Comparison of ENCODE assay signal across 10 mouse cellular contexts in genomic region chr3:121483266-121484161, GRCm38 (mm10). TPM values are rescaled to one million over a fixed set of nuclear protein-coding genes. Genes with fewer than 3 reads are reported as not detected.
DNase-seq lines count a peak whose midpoint lies in the region; ATAC-seq and TF ChIP-seq lines count a peak whose summit lies in the region.
"Had no signal": no experiment of that assay in that cellular context is flagged by ENCODE, and none has a peak within 500 bp of the region (broad histone marks: within the 10 kb centered on the region; RNA-seq: fewer than 3 reads in every experiment).

No protein-coding gene starts in this region.

- H3K4me1 ChIP-seq in kidney, embryonic 14.5 days (ENCODE audit: control insufficient read depth, insufficient read depth, low read length), result 0 out of 2 replicates have a peak, but pooled peaks cover 19% of the 10 kb centered on the region
- H3K4me1 ChIP-seq in stomach, embryonic 14.5 days (ENCODE audit: control insufficient read depth, insufficient read depth, low read length), result peaks cover 6% of the 10 kb centered on the region; the same call in 1 of the 2 replicates
- H3K4me1 ChIP-seq in stomach, postnatal 0 days (replicated peaks; ENCODE audit: control insufficient read depth, insufficient read depth), result no peaks in the 10 kb centered on the region
- H3K4me1 ChIP-seq in hindbrain, postnatal 0 days (ENCODE audit: insufficient read depth, low read length), result no peaks in the 10 kb centered on the region
- H3K4me1 ChIP-seq in olfactory bulb, adult 2 months (ENCODE audit: control insufficient read depth, insufficient read depth, low read length), result peaks cover 41% of the 10 kb centered on the region

- H3K9ac ChIP-seq in kidney, embryonic 14.5 days (ENCODE audit: low read depth, low read length), result no peak overlapping the region; the same call in 1 of the 2 replicates
- 0 out of 2 replicates have a peak overlapping the region, but pooled peaks have one; percentile 3 for H3K9ac ChIP-seq in stomach, embryonic 14.5 days (replicated peaks; ENCODE audit: low read depth, low read length)
- H3K9ac ChIP-seq in stomach, postnatal 0 days (ENCODE audit: low read length), result no peak overlapping the region
- peak overlapping the region; percentile 35; the same call in 1 of the 2 replicates for H3K9ac ChIP-seq in hindbrain, postnatal 0 days (replicated peaks; ENCODE audit: low read length)

- no peak for TF ChIP-seq CTCF in stomach, postnatal 0 days (IDR thresholded peaks at IDR 0.05; ENCODE audit: low read depth)
- no peak for TF ChIP-seq CTCF in hindbrain, postnatal 0 days (IDR thresholded peaks at IDR 0.05; ENCODE audit: low read depth)
- no peak for TF ChIP-seq CTCF in olfactory bulb, adult 2 months (IDR thresholded peaks at IDR 0.05; ENCODE audit: insufficient read depth, low read depth, low read length)

- H3K4me3 ChIP-seq in kidney, embryonic 14.5 days (ENCODE audit: low read length), result no peak overlapping the region
- no peak overlapping the region for H3K4me3 ChIP-seq in stomach, embryonic 14.5 days (ENCODE audit: low read depth, low read length)
- H3K4me3 ChIP-seq in stomach, postnatal 0 days (ENCODE audit: low read depth, low read length), result no peak overlapping the region
- H3K4me3 ChIP-seq in hindbrain, postnatal 0 days (ENCODE audit: low read length), result no peak overlapping the region
- H3K4me3 ChIP-seq in olfactory bulb, adult 2 months (ENCODE audit: insufficient read depth, low read depth, low read length), result no peak overlapping the region

- TF ChIP-seq EP300 in stomach, postnatal 0 days (optimal IDR thresholded peaks at IDR 0.05), result no peak

- no peak for TF ChIP-seq POLR2A in olfactory bulb, adult 2 months (IDR thresholded peaks at IDR 0.05; ENCODE audit: insufficient read depth, low read depth, low read length)

- no peak for DNase-seq in kidney, adult 18-20 months
- DNase-seq in stomach, postnatal 0 days (ENCODE audit: low spot score), result no peak
- DNase-seq in hindbrain, postnatal 0 days (ENCODE audit: low spot score), result peak; percentile 31
- no peak for DNase-seq in layer of hippocampus, adult 9-10 months (ENCODE audit: low spot score)
- no peak for DNase-seq in kidney, postnatal 14 days
- DNase-seq: kidney, adult 8-10 months; thymus, postnatal 25 days had no signal

- no peaks in the 10 kb centered on the region for H3K27me3 ChIP-seq in kidney, embryonic 14.5 days (ENCODE audit: control insufficient read depth, insufficient read depth, low read length)
- no peaks in the 10 kb centered on the region for H3K27me3 ChIP-seq in stomach, embryonic 14.5 days (ENCODE audit: control insufficient read depth, insufficient read depth, low read length)
- no peaks in the 10 kb centered on the region for H3K27me3 ChIP-seq in stomach, postnatal 0 days (ENCODE audit: control insufficient read depth, insufficient read depth, low read length)
- H3K27me3 ChIP-seq in hindbrain, postnatal 0 days (ENCODE audit: insufficient read depth, low read length), result no peaks in the 10 kb centered on the region

- H3K27ac ChIP-seq in kidney, embryonic 14.5 days (ENCODE audit: low read depth, low read length), result no peak overlapping the region
- H3K27ac ChIP-seq in stomach, embryonic 14.5 days (ENCODE audit: low read length), result no peak overlapping the region
- H3K27ac ChIP-seq in stomach, postnatal 0 days (replicated peaks), result no peak overlapping the region
- H3K27ac ChIP-seq in hindbrain, postnatal 0 days, result no peak overlapping the region
- H3K27ac ChIP-seq in olfactory bulb, adult 2 months (ENCODE audit: insufficient read depth, low read depth, low read length), result peak overlapping the region; percentile 42; the same call in 1 of the 2 replicates

- H3K36me3 ChIP-seq in kidney, embryonic 14.5 days (ENCODE audit: control insufficient read depth, insufficient read depth, low read length), result no peaks in the 10 kb centered on the region
- H3K36me3 ChIP-seq in stomach, embryonic 14.5 days (ENCODE audit: control insufficient read depth, insufficient read depth, low read length), result no peaks in the 10 kb centered on the region
- H3K36me3 ChIP-seq in stomach, postnatal 0 days (ENCODE audit: control insufficient read depth, insufficient read depth, low read length), result no peaks in the 10 kb centered on the region
- no peaks in the 10 kb centered on the region for H3K36me3 ChIP-seq in hindbrain, postnatal 0 days (ENCODE audit: insufficient read depth, low read length)

- no peak; the same call in 1 of the 2 replicates for ATAC-seq in kidney, embryonic 14.5 days (ENCODE audit: low FRiP score, low TSS enrichment)
- ATAC-seq in stomach, embryonic 14.5 days (ENCODE audit: insufficient number of reproducible peaks, insufficient read depth, low FRiP score, low read depth), result no peak
- ATAC-seq in stomach, postnatal 0 days (ENCODE audit: low FRiP score, low TSS enrichment), result no peak
- ATAC-seq in hindbrain, postnatal 0 days, result peak; percentile 36

- WGBS in kidney, embryonic 14.5 days, result 22% methylated on average over 25 of the region's 25 CpGs
- 39% methylated on average over 25 of the region's 25 CpGs for WGBS in stomach, embryonic 14.5 days
- WGBS in stomach, postnatal 0 days, result 59% methylated on average over 25 of the region's 25 CpGs
- WGBS in hindbrain, postnatal 0 days, result 41% methylated on average over 25 of the region's 25 CpGs
- 56% methylated on average over 25 of the region's 25 CpGs for WGBS in olfactory bulb, adult 2 months

- H3K9me3 ChIP-seq in kidney, embryonic 14.5 days (ENCODE audit: control insufficient read depth, low read length), result no peaks in the 10 kb centered on the region
- no peaks in the 10 kb centered on the region for H3K9me3 ChIP-seq in stomach, embryonic 14.5 days (ENCODE audit: control insufficient read depth, low read depth, low read length)
- H3K9me3 ChIP-seq in stomach, postnatal 0 days (ENCODE audit: control insufficient read depth, low read length), result no peaks in the 10 kb centered on the region
- no peaks in the 10 kb centered on the region for H3K9me3 ChIP-seq in hindbrain, postnatal 0 days (ENCODE audit: low read length)

- H3K4me2 ChIP-seq in kidney, embryonic 14.5 days (replicated peaks; ENCODE audit: low read depth, low read length), result peak overlapping the region; percentile 19; the same call in 1 of the 2 replicates
- no peak overlapping the region for H3K4me2 ChIP-seq in stomach, embryonic 14.5 days (replicated peaks; ENCODE audit: low read depth, low read length)
- no peak overlapping the region for H3K4me2 ChIP-seq in stomach, postnatal 0 days (replicated peaks; ENCODE audit: low read depth)
- 0 out of 2 replicates have a peak overlapping the region, but pooled peaks have one; percentile 10 for H3K4me2 ChIP-seq in hindbrain, postnatal 0 days (ENCODE audit: low read depth, low read length)

RNA-seq across cellular contexts. Expression of gene Slc44a3, which starts 48.7 kb away (rescaled TPM):
- polyA plus RNA-seq in kidney, embryonic 14.5 days (2014; fragmentation: Nextera tagmentation; extraction: Ambion mirVana), result 5.6 and 9.0 TPM in 2 replicates
- polyA plus RNA-seq in stomach, embryonic 14.5 days (2014; fragmentation: Nextera tagmentation; extraction: Ambion mirVana), result 29.9 and 30.8 TPM in 2 replicates
- 42.7 and 44.8 TPM in 2 replicates for polyA plus RNA-seq in stomach, postnatal 0 days (2015; fragmentation: Nextera tagmentation; extraction: Ambion mirVana)
- total RNA-seq in hindbrain, postnatal 0 days (2014; rRNA removed), result 0.14 and 0.68 TPM in 2 replicates
- polyA plus RNA-seq in hindbrain, postnatal 0 days (2015; fragmentation: Nextera tagmentation; extraction: Ambion mirVana), result 0.51 and 0.96 TPM in 2 replicates
- not detected in 2 replicates for polyA plus RNA-seq in olfactory bulb, adult 2 months (2012; ENCODE audit: insufficient read depth, insufficient read length, low replicate concordance, missing spikeins)

RNA-seq across cellular contexts. Expression of gene Cnn3, which starts 57.2 kb away (rescaled TPM):
- polyA plus RNA-seq in kidney, embryonic 14.5 days (2014; fragmentation: Nextera tagmentation; extraction: Ambion mirVana), result 570 and 666 TPM in 2 replicates
- 679 and 695 TPM in 2 replicates for polyA plus RNA-seq in stomach, embryonic 14.5 days (2014; fragmentation: Nextera tagmentation; extraction: Ambion mirVana)
- polyA plus RNA-seq in stomach, postnatal 0 days (2015; fragmentation: Nextera tagmentation; extraction: Ambion mirVana), result 280 and 301 TPM in 2 replicates
- 180 and 194 TPM in 2 replicates for total RNA-seq in hindbrain, postnatal 0 days (2014; rRNA removed)
- 317 and 348 TPM in 2 replicates for polyA plus RNA-seq in hindbrain, postnatal 0 days (2015; fragmentation: Nextera tagmentation; extraction: Ambion mirVana)
- polyA plus RNA-seq in olfactory bulb, adult 2 months (2012; ENCODE audit: insufficient read depth, insufficient read length, low replicate concordance, missing spikeins), result not detected in 2 replicates

Comparison
In these comparisons a context has a peak if more than half of its experiments do, and no peak if none do; other contexts are left out.
1. H3K9ac ChIP-seq: peak in stomach, embryonic 14.5 days (single experiment) and hindbrain, postnatal 0 days (single experiment); none in kidney, embryonic 14.5 days (single experiment) and stomach, postnatal 0 days (single experiment).
2. H3K4me2 ChIP-seq: peak in kidney, embryonic 14.5 days (single experiment) and hindbrain, postnatal 0 days (single experiment); none in stomach, embryonic 14.5 days (single experiment) and stomach, postnatal 0 days (single experiment).